Mouse (Mus musculus) E14TG2a.4 (cell line): ENCODE results near the gene Disc1.

Experiments used
- H3K27me3 ChIP-seq: 2 replicates; pipeline ENCODE4 v1.6.1; 2014; ENCODE audit warnings: low read length, control low read depth; ENCODE audit not compliant: insufficient read depth
- H3K36me3 ChIP-seq: 2 replicates; pipeline ENCODE4 v1.6.1; 2014; ENCODE audit warnings: low read length, control low read depth; ENCODE audit not compliant: insufficient read depth
- H3K4me1 ChIP-seq: replicated peaks from 2 replicates; pipeline ENCODE4 v1.6.1; 2014; ENCODE audit warnings: low read depth, low read length, control low read depth
- H3K4me3 ChIP-seq: replicated peaks from 2 replicates; pipeline ENCODE4 v1.5.1; 2014; ENCODE audit warnings: mild to moderate bottlenecking, low read length
- H3K9me3 ChIP-seq: 2 replicates; pipeline ENCODE4 v1.6.1; 2014; ENCODE audit warnings: low read length, control low read depth
- CTCF ChIP-seq: conservative IDR thresholded peaks from 2 replicates; pipeline ENCODE4 v1.5.1; 2014; ENCODE audit warnings: low read length
- NANOG ChIP-seq: IDR thresholded peaks from 2 replicates; pipeline ENCODE4 v1.6.1; 2014; ENCODE audit warnings: borderline replicate concordance, low read length, mixed read lengths
- POU5F1 ChIP-seq: IDR thresholded peaks from 2 replicates; pipeline ENCODE4 v1.6.1; 2014; ENCODE audit warnings: low read length, borderline replicate concordance

Gene Disc1

GRCm38 (mm10) chr8:125287311-125287710 is 233.3 kb downstream of the Disc1 start:
- H3K36me3 ChIP-seq = no peaks in the 10 kb centered on the region
- TF ChIP-seq POU5F1 (no peak), NANOG (no peak), CTCF (no peak)
- peaks cover 20% of the 10 kb centered on the region for H3K27me3 ChIP-seq

GRCm38 (mm10) chr8:125287841-125288341 is 233.9 kb downstream of the Disc1 start:
- Histone ChIP-seq H3K4me1 (0 out of 2 replicates have a peak, but pooled peaks cover 4% of the 10 kb centered on the region), H3K27me3 (peaks cover 20% of the 10 kb centered on the region), H3K36me3 (no peaks in the 10 kb centered on the region), H3K9me3 (no peaks in the 10 kb centered on the region), H3K4me3 (no peak overlapping the region)
- TF ChIP-seq NANOG (no peak), CTCF (no peak), POU5F1 (no peak)

More at GRCm38 (mm10) chr8:125287311-125287710, 233.3 kb downstream of the Disc1 start:
- 0 out of 2 replicates have a peak, but pooled peaks cover 4% of the 10 kb centered on the region for H3K4me1 ChIP-seq
- H3K4me3 ChIP-seq = no peak overlapping the region
- H3K9me3 ChIP-seq = no peaks in the 10 kb centered on the region

- H3K9me3 ChIP-seq = 0 out of 2 replicates have a peak, but pooled peaks cover 5% of the 10 kb centered on the region
- no peak overlapping the region for H3K4me3 ChIP-seq
- 0 out of 2 replicates have a peak, but pooled peaks cover 4% of the 10 kb centered on the region for H3K4me1 ChIP-seq
- TF ChIP-seq NANOG (no peak), POU5F1 (no peak), CTCF (no peak)
- peaks cover 17% of the 10 kb centered on the region for H3K27me3 ChIP-seq
- no peaks in the 10 kb centered on the region for H3K36me3 ChIP-seq
Measured at GRCm38 (mm10) chr8:125291506-125291905, 237.5 kb downstream of the Disc1 start.

GRCm38 (mm10) chr8:125291932-125292717 is 238.1 kb downstream of the Disc1 start:
- H3K36me3 ChIP-seq = no peaks in the 10 kb centered on the region
- no peak overlapping the region for H3K4me3 ChIP-seq
- H3K4me1 ChIP-seq = 0 out of 2 replicates have a peak, but pooled peaks cover 4% of the 10 kb centered on the region
- H3K27me3 ChIP-seq = peaks cover 13% of the 10 kb centered on the region
- H3K9me3 ChIP-seq = 0 out of 2 replicates have a peak, but pooled peaks cover 5% of the 10 kb centered on the region
- TF ChIP-seq POU5F1 = no peak
- peak; percentile 43 for TF ChIP-seq CTCF
- TF ChIP-seq NANOG = no peak

GRCm38 (mm10) chr8:125292933-125293591 is 239.1 kb downstream of the Disc1 start:
- Histone ChIP-seq H3K4me1 (0 out of 2 replicates have a peak, but pooled peaks cover 4% of the 10 kb centered on the region), H3K9me3 (0 out of 2 replicates have a peak, but pooled peaks cover 5% of the 10 kb centered on the region), H3K4me3 (no peak overlapping the region), H3K36me3 (no peaks in the 10 kb centered on the region), H3K27me3 (peaks cover 8% of the 10 kb centered on the region; the same call in 1 of the 2 replicates)
- TF ChIP-seq CTCF = no peak
- no peak for TF ChIP-seq NANOG
- no peak for TF ChIP-seq POU5F1

GRCm38 (mm10) chr8:125299248-125299647 is 245.3 kb downstream of the Disc1 start:
- Histone ChIP-seq H3K4me1 (no peaks in the 10 kb centered on the region), H3K36me3 (no peaks in the 10 kb centered on the region), H3K9me3 (peaks cover 21% of the 10 kb centered on the region), H3K4me3 (no peak overlapping the region), H3K27me3 (no peaks in the 10 kb centered on the region)
- TF ChIP-seq CTCF = no peak

GRCm38 (mm10) chr8:125301931-125302361 is 248.0 kb downstream of the Disc1 start:
- Histone ChIP-seq H3K9me3 (peaks cover 31% of the 10 kb centered on the region), H3K36me3 (no peaks in the 10 kb centered on the region), H3K4me3 (no peak overlapping the region), H3K4me1 (0 out of 2 replicates have a peak, but pooled peaks cover 3% of the 10 kb centered on the region), H3K27me3 (no peaks in the 10 kb centered on the region)
- TF ChIP-seq NANOG = no peak
- no peak for TF ChIP-seq CTCF
- no peak for TF ChIP-seq POU5F1

GRCm38 (mm10) chr8:125306665-125307064 is 252.7 kb downstream of the Disc1 start:
- TF ChIP-seq CTCF (no peak), NANOG (no peak), POU5F1 (no peak)
- H3K36me3 ChIP-seq = no peaks in the 10 kb centered on the region
- H3K27me3 ChIP-seq = peaks cover 10% of the 10 kb centered on the region
- H3K4me1 ChIP-seq = peaks cover 7% of the 10 kb centered on the region; the same call in 1 of the 2 replicates
- peaks cover 31% of the 10 kb centered on the region for H3K9me3 ChIP-seq
- no peak overlapping the region for H3K4me3 ChIP-seq
